25 mouse cellular contexts compared by ENCODE assay signal in genomic region chr11:62981729-62982128, GRCm38 (mm10). TPM values are rescaled to one million over a fixed set of nuclear protein-coding genes. Genes with fewer than 3 reads are reported as not detected.
DNase-seq lines count a peak whose midpoint lies in the region; ATAC-seq and TF ChIP-seq lines count a peak whose summit lies in the region.
"Had no signal": no experiment of that assay in that cellular context is flagged by ENCODE, and none has a peak within 500 bp of the region (broad histone marks: within the 10 kb centered on the region; RNA-seq: fewer than 3 reads in every experiment).

No protein-coding gene starts in this region.

- DNase-seq in cerebellum, postnatal 36 days, result peak; percentile 16 to 18
- DNase-seq in cerebellum, adult 18-20 months, result no peak
- no peak for DNase-seq in hindbrain, embryonic 10.5 days (ENCODE audit: low spot score)
- no peak for DNase-seq in hindbrain, embryonic 11.5 days (ENCODE audit: low spot score)
- peak; percentile 33 for DNase-seq in midbrain, postnatal 0 days (ENCODE audit: low spot score)
- DNase-seq in gastrocnemius, postnatal 36 days, result no peak
- DNase-seq: gastrocnemius, postnatal 25 days; kidney, adult 9 months; kidney, postnatal 14 days; lung, postnatal 10 days; right cerebral cortex, postnatal 14 days had no signal

- no peaks in the 10 kb centered on the region for H3K36me3 ChIP-seq in hindbrain, embryonic 10.5 days
- no peaks in the 10 kb centered on the region for H3K36me3 ChIP-seq in hindbrain, embryonic 11.5 days (ENCODE audit: control insufficient read depth, insufficient read depth, low read length)
- H3K36me3 ChIP-seq in midbrain, postnatal 0 days (ENCODE audit: insufficient read depth, low read length), result no peaks in the 10 kb centered on the region
- H3K36me3 ChIP-seq in midbrain, embryonic 15.5 days (replicated peaks), result no peaks in the 10 kb centered on the region
- H3K36me3 ChIP-seq in myocyte (ENCODE audit: control insufficient read depth, insufficient read depth), result no peaks in the 10 kb centered on the region
- H3K36me3 ChIP-seq: hindbrain, embryonic 15.5 days; midbrain, embryonic 10.5 days; neural tube, embryonic 12.5 days had no signal

- no peak overlapping the region for H3ac ChIP-seq in myocyte (ENCODE audit: control insufficient read depth, insufficient read length)

- peaks cover 42% of the 10 kb centered on the region for H3K4me1 ChIP-seq in hindbrain, embryonic 10.5 days (replicated peaks)
- 0 out of 2 replicates have a peak, but pooled peaks cover 4% of the 10 kb centered on the region for H3K4me1 ChIP-seq in hindbrain, embryonic 11.5 days (replicated peaks; ENCODE audit: control insufficient read depth, insufficient read depth, low read length)
- 0 out of 2 replicates have a peak, but pooled peaks cover 5% of the 10 kb centered on the region for H3K4me1 ChIP-seq in midbrain, postnatal 0 days (ENCODE audit: insufficient read depth, low read length)
- H3K4me1 ChIP-seq in midbrain, embryonic 15.5 days, result no peaks in the 10 kb centered on the region; the same call in 1 of the 2 replicates

- no peak overlapping the region for H3K4me2 ChIP-seq in hindbrain, embryonic 11.5 days (replicated peaks; ENCODE audit: low read depth, low read length)
- H3K4me2 ChIP-seq in midbrain, postnatal 0 days (ENCODE audit: low read depth, low read length, poor library complexity, severe bottlenecking), result no peak overlapping the region
- H3K4me2 ChIP-seq in midbrain, embryonic 15.5 days, result no peak overlapping the region
- peak overlapping the region; percentile 35 for H3K4me2 ChIP-seq in myocyte (ENCODE audit: low read depth)
- H3K4me2 ChIP-seq: hindbrain, embryonic 15.5 days; neural tube, embryonic 12.5 days had no signal

- ATAC-seq in hindbrain, embryonic 11.5 days (ENCODE audit: low FRiP score), result no peak
- ATAC-seq in midbrain, postnatal 0 days (ENCODE audit: low FRiP score), result no peak
- no peak for ATAC-seq in midbrain, embryonic 15.5 days (replicated peaks)
- ATAC-seq: intestine, embryonic 16.5 days had no signal

- 87% methylated on average over 3 of the region's 3 CpGs for WGBS in hindbrain, embryonic 10.5 days
- WGBS in hindbrain, embryonic 11.5 days, result 78% methylated on average over 3 of the region's 3 CpGs
- WGBS in midbrain, postnatal 0 days, result 59% methylated on average over 3 of the region's 3 CpGs
- WGBS in midbrain, embryonic 15.5 days, result 66% methylated on average over 3 of the region's 3 CpGs

- H3K79me2 ChIP-seq in myocyte (ENCODE audit: control insufficient read depth, insufficient read depth), result no peaks in the 10 kb centered on the region

- no peak overlapping the region for H3K9ac ChIP-seq in hindbrain, embryonic 11.5 days (ENCODE audit: low read depth, low read length)
- no peak overlapping the region for H3K9ac ChIP-seq in midbrain, postnatal 0 days (replicated peaks; ENCODE audit: low read length, poor library complexity, severe bottlenecking)
- no peak overlapping the region for H3K9ac ChIP-seq in midbrain, embryonic 15.5 days
- H3K9ac ChIP-seq: hindbrain, embryonic 15.5 days; neural tube, embryonic 12.5 days had no signal

- TF ChIP-seq CTCF in midbrain, postnatal 0 days (IDR thresholded peaks at IDR 0.05), result no peak

- peak overlapping the region; percentile 56; the same call in 1 of the 2 replicates for H3K27ac ChIP-seq in hindbrain, embryonic 10.5 days
- H3K27ac ChIP-seq in hindbrain, embryonic 11.5 days (ENCODE audit: low read depth, low read length), result no peak overlapping the region
- H3K27ac ChIP-seq in midbrain, postnatal 0 days (ENCODE audit: low read depth, low read length), result no peak overlapping the region
- H3K27ac ChIP-seq in midbrain, embryonic 15.5 days, result no peak overlapping the region
- H3K27ac ChIP-seq: neural tube, embryonic 12.5 days had no signal

- H3K4me3 ChIP-seq in hindbrain, embryonic 10.5 days, result no peak overlapping the region
- H3K4me3 ChIP-seq in hindbrain, embryonic 11.5 days (ENCODE audit: low read depth, low read length), result no peak overlapping the region
- no peak overlapping the region for H3K4me3 ChIP-seq in midbrain, postnatal 0 days (ENCODE audit: low read depth, low read length)
- no peak overlapping the region for H3K4me3 ChIP-seq in midbrain, embryonic 15.5 days
- H3K4me3 ChIP-seq in myocyte, result no peak overlapping the region
- H3K4me3 ChIP-seq: hindbrain, embryonic 15.5 days; midbrain, embryonic 10.5 days; neural tube, embryonic 12.5 days had no signal

- peaks cover 9% of the 10 kb centered on the region for H3K27me3 ChIP-seq in hindbrain, embryonic 10.5 days (ENCODE audit: insufficient read depth, poor library complexity, severe bottlenecking)
- H3K27me3 ChIP-seq in hindbrain, embryonic 11.5 days (ENCODE audit: control insufficient read depth, insufficient read depth, low read length), result no peaks in the 10 kb centered on the region
- H3K27me3 ChIP-seq in midbrain, postnatal 0 days (ENCODE audit: insufficient read depth, low read length), result no peaks in the 10 kb centered on the region
- no peaks in the 10 kb centered on the region for H3K27me3 ChIP-seq in midbrain, embryonic 15.5 days (replicated peaks)
- H3K27me3 ChIP-seq in myocyte (ENCODE audit: control insufficient read depth, insufficient read depth, insufficient read length), result peaks cover 11% of the 10 kb centered on the region
- H3K27me3 ChIP-seq: hindbrain, embryonic 15.5 days had no signal

- TF ChIP-seq POLR2A in myocyte (IDR thresholded peaks at IDR 0.05; ENCODE audit: insufficient read length, low read depth), result no peak

- intact Hi-C loops in gastrocnemius, postnatal 36 days (cut with DNase I), result no loop called here

- no peaks in the 10 kb centered on the region for H3K9me3 ChIP-seq in hindbrain, embryonic 10.5 days
- no peaks in the 10 kb centered on the region for H3K9me3 ChIP-seq in hindbrain, embryonic 11.5 days (ENCODE audit: control insufficient read depth, low read length)
- no peaks in the 10 kb centered on the region for H3K9me3 ChIP-seq in midbrain, postnatal 0 days (ENCODE audit: low read length)
- no peaks in the 10 kb centered on the region for H3K9me3 ChIP-seq in midbrain, embryonic 15.5 days
- H3K9me3 ChIP-seq: hindbrain, embryonic 15.5 days; midbrain, embryonic 10.5 days had no signal

TF ChIP-seq in myocyte, 11 proteins besides CTCF, POLR2A, EP300 and RAD21:
- TF ChIP-seq POLR2AphosphoS2 (IDR thresholded peaks at IDR 0.05; ENCODE audit: insufficient read length, low read depth), result no peak

RNA-seq across cellular contexts. Expression of gene Cdrt4, which starts 30.7 kb away (rescaled TPM):
- 0.30 TPM in 1 of 2 replicates, not detected in the other for polyA plus RNA-seq in hindbrain, embryonic 10.5 days (2016; fragmentation: Nextera tagmentation; extraction: Ambion mirVana)
- polyA plus RNA-seq in hindbrain, embryonic 11.5 days (2014; fragmentation: Nextera tagmentation; extraction: Ambion mirVana), result 0.22 TPM in 1 of 2 replicates, not detected in the other
- not detected in 2 replicates for total RNA-seq in midbrain, postnatal 0 days (2014; rRNA removed)
- not detected in 2 replicates for polyA plus RNA-seq in midbrain, postnatal 0 days (2015; fragmentation: Nextera tagmentation; extraction: Ambion mirVana)
- not detected in 2 replicates for polyA plus RNA-seq in midbrain, embryonic 15.5 days (2015; fragmentation: Nextera tagmentation; extraction: Ambion mirVana)
- polyA plus RNA-seq in myocyte (2012; fragmentation: generic; extraction: Trizol), result not detected
- not detected for total RNA-seq in gastrocnemius, postnatal 36 days (2021)
- total RNA-seq: adrenal gland, adult 18-20 months; layer of hippocampus, adult 18-20 months; layer of hippocampus, postnatal 14 days; left cerebral cortex, adult 8-10 months; liver, adult 2 months had no signal
- polyA plus RNA-seq: forebrain, embryonic 11.5 days; hindbrain, embryonic 15.5 days; intestine, embryonic 16.5 days; liver, adult 2 months; liver, embryonic 16.5 days; midbrain, embryonic 10.5 days; thymus, postnatal 0 days had no signal

Comparison
In these comparisons a context has a peak if more than half of its experiments do, and no peak if none do; other contexts are left out.
1. DNase-seq: peak in cerebellum, postnatal 36 days (2 of 2) and midbrain, postnatal 0 days (single experiment); none in cerebellum, adult 18-20 months (0 of 2), hindbrain, embryonic 10.5 days (single experiment), hindbrain, embryonic 11.5 days (single experiment) and gastrocnemius, postnatal 36 days (0 of 2).